Mouse (Mus musculus) kidney, postnatal 36 days (tissue): Measurements from ENCODE around the gene Gm5286.
"Not testable (repeated sequence)": the region's sequence is repeated elsewhere in the genome, so short reads cannot be mapped to it uniquely, and the experiment has no call there.

Experiments
- DNase-seq, 2 experiments: peaks; one replicate each; pipeline ENCODE4 v3.0.0; 2021 to 2022; ENCODE audit warnings: mixed read lengths in 2 of 2

The Gm5286 gene

DNA sequence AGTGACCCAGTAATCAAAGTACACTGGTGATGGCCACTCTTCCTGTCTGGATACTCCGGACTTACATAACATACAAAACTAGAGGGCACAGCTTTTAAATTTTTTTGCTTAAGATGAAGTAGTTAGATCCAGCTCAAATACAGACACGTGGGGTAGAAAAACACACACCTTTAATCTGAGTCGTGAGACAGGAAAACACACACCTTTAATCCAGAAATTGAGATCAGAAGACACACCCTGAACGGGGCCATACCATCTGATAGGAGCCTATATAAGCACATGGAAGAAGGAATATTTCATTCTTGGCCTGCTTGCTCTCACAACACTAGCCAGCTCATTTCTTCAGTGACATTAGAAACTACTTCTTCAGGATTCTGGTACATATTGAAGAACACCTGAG, at the start of gene Gm5286:
Gene Gm5286 (plus strand): TSS at position 301 of the 400 bp plus-strand sequence.
- DNase-seq = not testable (repeated sequence)

- not testable (repeated sequence) for DNase-seq
Observed at GRCm38 (mm10) chr3:94167351-94167750, 29.2 kb upstream of the Gm5286 start.

DNA sequence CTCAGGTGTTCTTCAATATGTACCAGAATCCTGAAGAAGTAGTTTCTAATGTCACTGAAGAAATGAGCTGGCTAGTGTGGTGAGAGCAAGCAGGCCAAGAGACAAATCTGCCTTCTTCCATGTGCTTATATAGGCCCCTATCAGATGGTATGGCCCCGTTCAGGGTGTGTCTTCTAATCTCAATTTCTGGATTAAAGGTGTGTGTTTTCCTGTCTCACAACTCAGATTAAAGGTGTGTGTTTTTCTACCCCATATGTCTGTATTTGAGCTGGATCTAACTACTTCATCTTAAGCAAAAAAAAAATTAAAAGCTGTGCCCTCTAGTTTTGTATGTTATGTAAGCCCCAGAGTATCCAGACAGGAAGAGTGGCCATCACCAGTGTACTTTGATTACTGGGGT, 18.4 kb upstream of the Gm5286 start, which contains the start of gene Gm10696:
Gene Gm10696 (minus strand): TSS at position 101 of the 400 bp plus-strand sequence.
- DNase-seq = not testable (repeated sequence)
